Mouse (Mus musculus) MEL (cell line): ENCODE results near the gene Tsg101.

Experiments
- CTCF ChIP-seq, 3 experiments: IDR thresholded peaks in 2 of 3; conservative IDR thresholded peaks in 1 of 3; 2 replicates each; pipeline ENCODE4 v1.5.1; 2011 to 2012; ENCODE audit warnings: low read length in 3 of 3, low read depth in 2 of 3, mild to moderate bottlenecking in 2 of 3, improper control_type of control experiment in 1 of 3, inconsistent platforms in 1 of 3, mixed read lengths in 1 of 3, moderate library complexity in 1 of 3; ENCODE audit not compliant: control insufficient read depth in 1 of 3, insufficient read depth in 1 of 3, poor library complexity in 1 of 3, severe bottlenecking in 1 of 3
- POLR2A ChIP-seq, 2 experiments: IDR thresholded peaks; 2 replicates each; pipeline ENCODE4 v1.6.1; 2011 to 2012; ENCODE audit warnings: low read length in 2 of 2, mild to moderate bottlenecking in 2 of 2, control low read depth in 1 of 2, improper control_type of control experiment in 1 of 2, low read depth in 1 of 2, moderate library complexity in 1 of 2; ENCODE audit not compliant: control insufficient read depth in 1 of 2, insufficient read depth in 1 of 2, poor library complexity in 1 of 2

DNA sequence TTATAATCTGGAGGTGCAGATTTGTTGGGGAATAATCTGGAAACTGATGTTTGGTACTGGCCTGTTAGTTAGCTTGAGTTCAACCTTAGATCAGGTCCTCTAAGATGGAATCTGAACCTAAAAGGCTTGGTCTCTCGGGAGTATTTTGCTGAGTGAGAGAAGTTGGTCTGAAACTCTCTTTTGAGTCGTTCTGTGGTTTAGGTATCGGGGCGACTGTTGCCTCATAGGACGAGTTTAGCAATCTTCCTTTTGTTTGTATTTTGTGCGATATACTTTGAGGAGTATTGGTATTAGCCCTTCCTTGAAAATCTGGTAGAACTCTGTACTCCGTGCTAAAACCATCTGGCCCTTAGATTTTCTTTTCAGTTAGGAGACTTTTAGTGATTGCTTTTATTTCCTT is 44.3 kb upstream of the Tsg101 start:
- TF ChIP-seq POLR2A (IDR thresholded peaks at IDR 0.05; ENCODE audit: control insufficient read depth in 1 of 2, insufficient read depth in 1 of 2, low read depth in 1 of 2, low read length in 2 of 2, poor library complexity in 1 of 2) (no peak), CTCF (IDR thresholded peaks at IDR 0.05 in 2 of 3, conservative IDR thresholded peaks at IDR 0.05 in 1 of 3; ENCODE audit: control insufficient read depth in 1 of 3, insufficient read depth in 1 of 3, low read depth in 2 of 3, low read length in 3 of 3, poor library complexity in 1 of 3, severe bottlenecking in 1 of 3) (no peak)
